Mouse (Mus musculus) R1 (cell line): ENCODE results near the gene Hist1h4n.
A peak's percentile ranks its signal among the peaks of the same experiment; 100 is the strongest.
"Not testable (repeated sequence)": the region's sequence is repeated elsewhere in the genome, so short reads cannot be mapped to it uniquely, and the experiment has no call there.

Experiments
- DNase-seq: peaks from one replicate; pipeline ENCODE4 v3.0.0-alpha.2; 2018; ENCODE audit warnings: low read depth, low spot score

Hist1h4n gene

DNA sequence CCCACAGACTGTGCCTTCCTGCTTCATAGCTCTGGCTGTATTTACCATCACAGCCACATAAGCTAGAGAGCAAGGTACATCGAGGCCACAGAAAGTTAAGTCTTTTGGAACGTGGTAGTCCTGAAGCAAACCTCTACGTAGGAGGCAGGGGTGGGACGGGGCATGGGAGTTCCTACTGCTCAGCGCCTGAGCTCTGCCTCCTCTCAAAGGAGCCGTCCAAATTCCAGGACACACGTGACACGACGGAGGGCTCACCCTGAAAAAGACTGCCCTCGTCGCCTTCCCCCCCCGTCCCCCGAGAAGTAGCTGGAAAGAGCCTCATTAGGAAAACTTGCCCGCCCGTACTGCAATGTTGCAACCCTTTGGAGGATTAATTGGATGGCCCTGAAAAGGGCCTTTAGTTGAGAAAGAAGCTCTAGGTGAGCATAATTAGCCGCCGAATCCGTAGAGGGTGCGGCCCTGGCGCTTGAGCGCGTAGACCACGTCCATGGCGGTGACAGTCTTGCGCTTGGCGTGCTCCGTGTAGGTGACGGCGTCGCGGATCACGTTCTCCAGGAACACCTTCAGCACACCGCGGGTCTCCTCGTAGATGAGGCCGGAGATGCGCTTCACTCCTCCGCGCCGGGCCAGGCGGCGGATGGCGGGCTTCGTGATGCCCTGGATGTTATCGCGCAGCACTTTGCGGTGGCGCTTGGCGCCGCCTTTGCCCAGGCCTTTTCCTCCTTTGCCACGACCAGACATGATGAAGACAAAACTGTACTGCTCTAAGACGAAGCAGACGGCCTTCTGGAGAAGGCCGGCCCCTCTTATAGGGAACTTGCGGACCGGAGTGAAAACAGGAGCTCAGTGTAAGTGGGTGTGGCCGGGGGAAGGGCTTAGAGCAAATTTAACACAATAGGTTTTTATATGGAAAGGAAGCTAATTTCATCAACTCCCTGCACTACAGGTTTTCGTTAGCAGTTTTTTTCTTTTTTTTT lies at the start of gene Hist1h4n:
Hist1h4n (minus strand) TSS at position 779 of the 977 bp plus-strand sequence.
- DNase-seq, result not testable (repeated sequence)

DNA sequence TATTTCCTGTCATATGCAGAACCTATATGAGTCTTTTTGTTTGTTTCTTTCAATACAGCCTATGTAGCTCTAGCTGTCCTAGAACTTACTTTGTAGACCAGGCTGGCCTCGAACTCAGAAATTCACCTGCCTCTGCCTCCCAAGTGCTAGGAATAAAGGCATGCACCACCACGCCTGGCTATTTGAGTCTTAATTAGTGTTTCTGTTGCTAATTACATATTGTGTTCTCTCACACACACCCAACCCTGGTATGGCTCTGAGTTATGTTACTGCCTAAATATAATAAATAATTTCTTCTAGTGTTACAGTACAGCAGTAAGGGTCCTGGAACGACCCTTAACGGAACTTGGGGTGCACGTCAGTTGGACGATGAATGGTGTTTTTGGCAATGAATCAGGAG lies 48.7 kb upstream of the Hist1h4n start:
- DNase-seq, result no peak

- peak; percentile 79 for DNase-seq
Measured at GRCm38 (mm10) chr13:21865503-21865902, 33.5 kb upstream of the Hist1h4n start.

- peak; percentile 94 for DNase-seq
Measured at GRCm38 (mm10) chr13:21861608-21862007, 29.6 kb upstream of the Hist1h4n start.

GRCm38 (mm10) chr13:21855698-21856162 lies 23.7 kb upstream of the Hist1h4n start:
- peak; percentile 80 for DNase-seq

GRCm38 (mm10) chr13:21855146-21855545 lies 23.1 kb upstream of the Hist1h4n start:
- DNase-seq, result peak; percentile 85

GRCm38 (mm10) chr13:21852215-21852945 lies 20.4 kb upstream of the Hist1h4n start:
- no peak for DNase-seq

DNA sequence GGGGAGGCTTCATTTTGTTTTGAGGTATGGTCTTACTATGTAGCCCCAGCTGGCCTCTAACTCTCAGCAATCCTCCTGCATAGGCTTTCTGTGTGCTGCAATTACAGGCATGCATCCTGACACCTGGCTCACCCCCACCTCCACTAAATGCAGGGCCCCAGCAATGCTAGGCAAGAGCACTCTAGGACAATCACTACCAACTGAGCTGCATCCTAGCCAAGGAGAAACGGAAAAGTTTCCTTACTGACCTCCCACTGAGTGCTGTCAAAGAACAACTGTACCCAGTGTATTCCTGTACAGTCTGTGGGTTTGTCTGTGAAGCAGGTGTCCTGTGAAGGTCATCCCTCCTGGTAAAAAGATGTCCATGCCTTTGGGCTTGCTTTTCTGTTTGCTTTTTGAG lies 18.7 kb upstream of the Hist1h4n start:
- peak; percentile 58 for DNase-seq

DNA sequence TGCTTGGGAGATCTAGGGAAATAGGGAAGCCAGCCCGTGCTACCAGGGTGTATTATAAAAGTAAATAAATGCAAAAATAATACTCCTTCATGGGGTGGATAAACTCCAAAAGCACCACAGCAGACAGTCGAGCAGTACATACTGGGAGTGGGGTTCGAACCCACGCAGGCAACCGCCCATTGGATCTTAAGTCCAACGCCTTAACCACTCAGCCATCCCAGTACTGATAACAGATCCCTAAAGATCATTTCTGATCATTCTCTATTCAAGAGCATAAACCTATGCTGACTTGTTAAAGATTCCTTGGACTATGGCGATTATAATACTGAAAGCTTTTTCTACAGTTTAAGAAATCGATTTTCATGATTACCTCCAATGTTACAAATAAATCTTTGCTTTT lies 15.9 kb upstream of the Hist1h4n start:
- peak; percentile 64 for DNase-seq

DNA sequence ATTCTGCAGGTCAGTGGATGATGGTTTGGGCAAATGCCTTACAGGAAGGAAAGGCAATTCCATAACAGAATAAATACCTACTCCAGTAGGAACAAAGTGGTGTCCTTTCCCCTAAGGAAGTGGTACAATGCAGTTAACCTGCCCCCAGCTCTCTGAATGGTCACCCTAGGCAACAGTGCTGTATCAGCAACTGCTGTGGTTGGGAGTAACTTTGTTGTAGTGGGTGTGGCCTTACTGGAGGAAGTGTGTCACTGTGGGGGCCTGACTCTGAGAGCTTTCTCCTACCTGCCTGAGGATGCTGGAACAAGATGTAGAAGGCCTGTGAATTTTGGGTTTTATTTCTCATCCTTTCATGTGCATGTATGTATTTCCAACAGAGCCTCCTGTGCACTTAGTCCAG lies 14.4 kb upstream of the Hist1h4n start:
- not testable (repeated sequence) for DNase-seq

GRCm38 (mm10) chr13:21840508-21840907 lies 8.5 kb upstream of the Hist1h4n start:
- not testable (repeated sequence) for DNase-seq

DNA sequence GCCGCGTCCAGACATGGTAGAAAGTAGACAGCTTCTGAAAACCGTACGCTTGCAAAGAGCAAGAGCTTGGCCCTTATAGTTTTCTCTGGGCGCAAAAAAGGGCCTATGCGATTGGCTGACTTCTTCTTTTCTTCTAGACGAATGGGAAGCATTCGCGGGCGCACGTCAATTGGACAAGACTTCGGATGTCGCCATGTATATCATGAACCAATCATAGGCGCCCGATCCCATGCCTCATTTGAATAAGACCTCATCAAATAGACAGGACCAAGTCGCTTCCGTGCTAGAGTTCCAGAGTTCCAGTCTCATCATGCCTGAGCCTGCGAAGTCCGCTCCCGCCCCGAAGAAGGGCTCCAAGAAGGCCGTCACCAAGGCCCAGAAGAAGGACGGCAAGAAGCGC lies 1.5 kb upstream of the Hist1h4n start, which contains the start of the genes Hist1h2ap and Hist1h2br:
Hist1h2ap (minus strand) TSS at position 47 of the 400 bp plus-strand sequence.
Hist1h2br (plus strand) TSS at position 283 of the 400 bp plus-strand sequence.
- not testable (repeated sequence) for DNase-seq

GRCm38 (mm10) chr13:21830344-21830743 lies 1.7 kb downstream of the Hist1h4n start:
- no peak for DNase-seq

DNA sequence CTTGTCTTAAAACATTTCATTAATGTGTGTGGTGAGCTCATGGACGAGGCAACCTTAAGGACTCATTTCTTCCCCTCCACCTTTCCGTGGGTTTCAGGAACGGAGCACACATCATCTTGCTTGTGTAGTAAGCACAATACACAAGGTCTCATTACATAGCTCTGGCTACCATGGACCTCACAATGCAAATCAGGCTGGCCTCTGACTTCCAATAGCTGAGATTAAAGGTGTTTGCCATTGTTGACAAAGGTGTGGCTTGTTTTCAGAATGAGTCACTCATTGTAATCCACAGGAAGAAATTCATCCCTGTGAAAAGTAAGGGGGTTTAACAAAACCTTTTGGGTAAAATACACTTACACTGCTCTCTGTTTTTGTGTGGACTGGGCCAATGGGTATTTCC lies 3.5 kb downstream of the Hist1h4n start:
- peak; percentile 82 for DNase-seq

DNA sequence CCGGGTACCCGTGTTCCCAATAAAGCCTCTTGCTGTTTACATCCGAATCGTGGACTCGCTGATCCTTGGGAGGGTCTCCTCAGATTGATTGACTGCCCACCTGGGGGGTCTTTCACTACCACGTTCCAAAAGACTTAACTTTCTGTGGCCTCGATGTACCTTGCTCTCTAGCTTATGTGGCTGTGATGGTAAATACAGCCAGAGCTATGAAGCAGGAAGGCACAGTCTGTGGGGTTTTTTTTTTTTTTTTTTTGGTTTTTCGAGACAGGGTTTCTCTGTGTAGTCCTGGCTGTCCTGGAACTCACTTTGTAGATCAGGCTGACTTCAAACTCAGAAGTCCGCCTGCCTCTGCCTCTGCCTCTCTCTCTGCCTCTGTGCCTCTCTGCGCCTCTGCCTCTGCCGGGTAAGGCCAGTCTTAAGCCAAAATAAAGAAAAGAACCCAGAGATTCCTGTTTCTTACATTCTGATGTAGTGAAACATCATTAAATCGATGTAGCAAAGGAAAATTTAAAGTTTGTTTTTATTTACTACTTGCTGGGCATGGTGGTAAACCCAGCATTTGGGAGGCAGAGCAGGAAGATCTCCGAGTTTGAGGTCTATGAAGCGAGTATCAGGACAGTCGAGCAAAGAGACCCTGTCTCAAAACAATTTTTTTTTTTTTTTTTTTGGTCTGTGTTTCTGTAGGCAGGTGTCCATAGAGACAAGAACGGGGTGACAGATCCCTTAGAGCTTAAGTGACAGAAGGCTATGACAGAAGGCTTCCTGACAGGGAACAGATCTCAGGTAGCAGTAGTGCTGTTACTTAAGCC lies 11.7 kb downstream of the Hist1h4n start:
- DNase-seq, result not testable (repeated sequence)

DNA sequence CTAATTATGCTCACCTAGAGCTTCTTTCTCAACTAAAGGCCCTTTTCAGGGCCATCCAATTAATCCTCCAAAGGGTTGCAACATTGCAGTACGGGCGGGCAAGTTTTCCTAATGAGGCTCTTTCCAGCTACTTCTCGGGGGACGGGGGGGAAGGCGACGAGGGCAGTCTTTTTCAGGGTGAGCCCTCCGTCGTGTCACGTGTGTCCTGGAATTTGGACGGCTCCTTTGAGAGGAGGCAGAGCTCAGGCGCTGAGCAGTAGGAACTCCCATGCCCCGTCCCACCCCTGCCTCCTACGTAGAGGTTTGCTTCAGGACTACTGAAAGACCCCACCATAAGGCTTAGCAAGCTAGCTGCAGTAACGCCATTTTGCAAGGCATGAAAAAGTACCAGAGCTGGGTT lies 19.9 kb downstream of the Hist1h4n start:
- not testable (repeated sequence) for DNase-seq

- not testable (repeated sequence) for DNase-seq
Measured at GRCm38 (mm10) chr13:21811539-21811938, 20.5 kb downstream of the Hist1h4n start, which contains the start of gene Hist1h4m. Hist1h4m (plus strand) TSS chr13:21811746.

- DNase-seq, result not testable (repeated sequence)
Measured at GRCm38 (mm10) chr13:21811074-21811473, 20.9 kb downstream of the Hist1h4n start.

DNA sequence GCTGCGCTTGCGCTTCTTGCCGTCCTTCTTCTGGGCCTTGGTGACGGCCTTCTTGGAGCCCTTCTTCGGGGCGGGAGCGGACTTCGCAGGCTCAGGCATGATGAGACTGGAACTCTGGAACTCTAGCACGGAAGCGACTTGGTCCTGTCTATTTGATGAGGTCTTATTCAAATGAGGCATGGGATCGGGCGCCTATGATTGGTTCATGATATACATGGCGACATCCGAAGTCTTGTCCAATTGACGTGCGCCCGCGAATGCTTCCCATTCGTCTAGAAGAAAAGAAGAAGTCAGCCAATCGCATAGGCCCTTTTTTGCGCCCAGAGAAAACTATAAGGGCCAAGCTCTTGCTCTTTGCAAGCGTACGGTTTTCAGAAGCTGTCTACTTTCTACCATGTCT lies 21.9 kb downstream of the Hist1h4n start, which contains the start of the genes Hist1h2bq and Hist1h2ao:
Hist1h2bq (minus strand) TSS at position 125 of the 400 bp plus-strand sequence.
Hist1h2ao (plus strand) TSS at position 393 of the 400 bp plus-strand sequence.
- DNase-seq, result not testable (repeated sequence)

DNA sequence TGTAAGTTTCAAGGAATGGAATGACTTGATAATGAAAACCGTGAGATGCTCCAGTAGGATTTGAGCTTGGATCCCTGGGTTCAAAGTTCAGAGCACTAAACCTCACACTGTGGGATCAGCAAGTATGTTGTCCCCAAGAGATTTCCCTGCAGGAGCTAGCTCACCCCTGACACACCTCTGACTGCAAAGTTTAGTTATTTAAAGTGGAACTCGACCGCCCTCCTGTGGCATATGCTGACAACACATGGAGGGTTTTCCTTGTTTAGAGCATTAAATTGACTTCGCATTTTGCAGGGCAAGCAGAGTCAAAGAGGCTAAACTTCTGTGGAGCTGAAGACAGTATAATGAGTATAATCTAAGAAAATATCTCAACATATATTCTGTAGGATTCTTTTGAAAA lies 28.9 kb downstream of the Hist1h4n start:
- DNase-seq, result not testable (repeated sequence)

DNA sequence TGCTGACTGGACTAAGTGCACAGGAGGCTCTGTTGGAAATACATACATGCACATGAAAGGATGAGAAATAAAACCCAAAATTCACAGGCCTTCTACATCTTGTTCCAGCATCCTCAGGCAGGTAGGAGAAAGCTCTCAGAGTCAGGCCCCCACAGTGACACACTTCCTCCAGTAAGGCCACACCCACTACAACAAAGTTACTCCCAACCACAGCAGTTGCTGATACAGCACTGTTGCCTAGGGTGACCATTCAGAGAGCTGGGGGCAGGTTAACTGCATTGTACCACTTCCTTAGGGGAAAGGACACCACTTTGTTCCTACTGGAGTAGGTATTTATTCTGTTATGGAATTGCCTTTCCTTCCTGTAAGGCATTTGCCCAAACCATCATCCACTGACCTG lies 34.8 kb downstream of the Hist1h4n start:
- not testable (repeated sequence) for DNase-seq
